Mouse (Mus musculus) forebrain, embryonic 11.5 days (tissue): Measurements from ENCODE around the gene Tnfsf13. TPM values are rescaled to one million over a fixed set of nuclear protein-coding genes. Genes with fewer than 3 reads are reported as not detected.

Source experiments
- ATAC-seq: fragments of 200-750 bp; cut with Nextera tagmentation; replicated peaks from 2 replicates; pipeline ENCODE4 v1.8.0; 2017; ENCODE audit warnings: moderate TSS enrichment; ENCODE audit not compliant: low FRiP score
- DNase-seq: peaks from one replicate; pipeline ENCODE4 v3.0.0-alpha.2; 2017; ENCODE audit warnings: low spot score
- H3K27ac ChIP-seq: fragments of 300-500 bp; sonication (generic); 2 replicates; pipeline ENCODE4 v1.5.1; 2014; ENCODE audit warnings: low read depth, low read length
- H3K27me3 ChIP-seq: fragments of 300-500 bp; sonication (generic); 2 replicates; pipeline ENCODE4 v1.6.1; 2014; ENCODE audit warnings: mild to moderate bottlenecking, low read length, mixed read lengths; ENCODE audit not compliant: control insufficient read depth, insufficient read depth
- H3K36me3 ChIP-seq: fragments of 300-500 bp; sonication (generic); 2 replicates; pipeline ENCODE4 v1.6.1; 2014; ENCODE audit warnings: mild to moderate bottlenecking, low read length, moderate library complexity, mixed read lengths; ENCODE audit not compliant: control insufficient read depth, insufficient read depth
- H3K4me1 ChIP-seq: fragments of 300-500 bp; sonication (generic); replicated peaks from 2 replicates; pipeline ENCODE4 v1.6.1; 2014; ENCODE audit warnings: low read length, mixed read lengths; ENCODE audit not compliant: control insufficient read depth, insufficient read depth
- H3K4me2 ChIP-seq: fragments of 300-500 bp; sonication (generic); 2 replicates; pipeline ENCODE4 v1.6.1; 2014; ENCODE audit warnings: low read depth, mild to moderate bottlenecking, low read length, moderate library complexity, mixed read lengths; ENCODE audit not compliant: severe bottlenecking
- H3K4me3 ChIP-seq: fragments of 300-500 bp; sonication (generic); 2 replicates; pipeline ENCODE4 v1.5.1; 2014; ENCODE audit warnings: low read depth, low read length
- H3K9ac ChIP-seq: fragments of 300-500 bp; sonication (generic); 2 replicates; pipeline ENCODE4 v1.6.1; 2014; ENCODE audit warnings: low read length
- H3K9me3 ChIP-seq: fragments of 300-500 bp; sonication (generic); 2 replicates; pipeline ENCODE4 v1.6.1; 2016; ENCODE audit warnings: low read length, mixed read lengths; ENCODE audit not compliant: control insufficient read depth
- WGBS: fragments of 180-500 bp; shearing (Covaris S2); extraction: QIAGEN DNeasy Blood & Tissue Kit; methylation state at CpG from one replicate; pipeline ENCODE4 v1.1.7; 2014; 5-methylcytosine and 5-hydroxymethylcytosine counted together
- polyA plus RNA-seq: library from polyadenylated mRNA; unstranded; fragments of >200 nt; fragmentation: Nextera tagmentation; extraction: Ambion mirVana; gene quantifications from 2 replicates; pipeline ENCODE4 v1.2.1, GENCODE M21; 2014

Tnfsf13 gene
- polyA plus RNA-seq, 1 experiment from 2014 or later = not detected

- Histone ChIP-seq H3K4me2 (no peak overlapping the region), H3K9ac (no peak overlapping the region), H3K36me3 (no peaks in the 10 kb centered on the region), H3K27me3 (no peaks in the 10 kb centered on the region), H3K9me3 (no peaks in the 10 kb centered on the region), H3K27ac (no peak overlapping the region), H3K4me3 (no peak overlapping the region), H3K4me1 (peaks cover 4% of the 10 kb centered on the region; the same call in 1 of the 2 replicates)
- DNase-seq (no peak), ATAC-seq (no peak)
- WGBS = 65% methylated on average over 5 of the region's 5 CpGs
These were observed 1.5 kb upstream of the Tnfsf13 start for GRCm38 (mm10) chr11:69687061-69687460.

GRCm38 (mm10) chr11:69686377-69686776 lies 793 bp upstream of the Tnfsf13 start:
- Histone ChIP-seq H3K27me3 (no peaks in the 10 kb centered on the region), H3K9ac (no peak overlapping the region), H3K4me3 (no peak overlapping the region), H3K4me2 (no peak overlapping the region), H3K27ac (no peak overlapping the region), H3K9me3 (no peaks in the 10 kb centered on the region), H3K4me1 (peaks cover 4% of the 10 kb centered on the region; the same call in 1 of the 2 replicates), H3K36me3 (no peaks in the 10 kb centered on the region)
- DNase-seq (no peak), ATAC-seq (no peak)
- 18% methylated on average over 4 of the region's 4 CpGs for WGBS

GRCm38 (mm10) chr11:69684936-69685335 lies 648 bp downstream of the Tnfsf13 start:
- Histone ChIP-seq H3K27me3 (no peaks in the 10 kb centered on the region), H3K4me1 (peaks cover 12% of the 10 kb centered on the region; the same call in 1 of the 2 replicates), H3K9me3 (no peaks in the 10 kb centered on the region), H3K36me3 (peaks cover 2% of the 10 kb centered on the region; the same call in 1 of the 2 replicates), H3K9ac (no peak overlapping the region), H3K4me2 (no peak overlapping the region), H3K27ac (no peak overlapping the region), H3K4me3 (no peak overlapping the region)
- 84% methylated on average over 6 of the region's 6 CpGs for WGBS
- DNase-seq (no peak), ATAC-seq (no peak)

GRCm38 (mm10) chr11:69684128-69684745 lies 1.3 kb downstream of the Tnfsf13 start:
- Histone ChIP-seq H3K4me1 (peaks cover 12% of the 10 kb centered on the region; the same call in 1 of the 2 replicates), H3K4me3 (no peak overlapping the region), H3K27ac (no peak overlapping the region), H3K4me2 (no peak overlapping the region), H3K27me3 (no peaks in the 10 kb centered on the region), H3K9ac (no peak overlapping the region), H3K9me3 (no peaks in the 10 kb centered on the region), H3K36me3 (peaks cover 2% of the 10 kb centered on the region; the same call in 1 of the 2 replicates)
- no peak for ATAC-seq
- WGBS = 79% methylated on average over 12 of the region's 12 CpGs
- DNase-seq = no peak

GRCm38 (mm10) chr11:69683576-69683975 lies 2.0 kb downstream of the Tnfsf13 start:
- H3K27me3 ChIP-seq = no peaks in the 10 kb centered on the region
- no peak overlapping the region for H3K4me2 ChIP-seq
- peaks cover 2% of the 10 kb centered on the region; the same call in 1 of the 2 replicates for H3K36me3 ChIP-seq
- peak overlapping the region; percentile 32; the same call in 1 of the 2 replicates for H3K9ac ChIP-seq
- no peak for DNase-seq
- peaks cover 12% of the 10 kb centered on the region; the same call in 1 of the 2 replicates for H3K4me1 ChIP-seq
- 80% methylated on average over 7 of the region's 7 CpGs for WGBS
- H3K27ac ChIP-seq = no peak overlapping the region
- no peak for ATAC-seq
- no peaks in the 10 kb centered on the region for H3K9me3 ChIP-seq
- H3K4me3 ChIP-seq = no peak overlapping the region

- peak; percentile 45; the same call in 1 of the 2 replicates for ATAC-seq
- DNase-seq = peak; percentile 95
- 26% methylated on average over 12 of the region's 12 CpGs for whole genome bisulfite sequencing
- Histone ChIP-seq H3K9me3 (no peaks in the 10 kb centered on the region), H3K9ac (peak overlapping the region; percentile 32), H3K4me2 (peak overlapping the region; percentile 94; the same call in 1 of the 2 replicates), H3K27me3 (no peaks in the 10 kb centered on the region), H3K4me1 (peaks cover 12% of the 10 kb centered on the region; the same call in 1 of the 2 replicates), H3K36me3 (peaks cover 2% of the 10 kb centered on the region; the same call in 1 of the 2 replicates), H3K4me3 (no peak overlapping the region), H3K27ac (no peak overlapping the region; the same call in 1 of the 2 replicates)
These were observed 2.6 kb downstream of the Tnfsf13 start for GRCm38 (mm10) chr11:69682840-69683533.

- H3K4me2 ChIP-seq = peak overlapping the region; percentile 94
- no peaks in the 10 kb centered on the region for H3K27me3 ChIP-seq
- peaks cover 12% of the 10 kb centered on the region; the same call in 1 of the 2 replicates for H3K4me1 ChIP-seq
- peaks cover 2% of the 10 kb centered on the region; the same call in 1 of the 2 replicates for H3K36me3 ChIP-seq
- peak overlapping the region; percentile 92 for H3K27ac ChIP-seq
- H3K9me3 ChIP-seq = no peaks in the 10 kb centered on the region
- DNase-seq (no peak), ATAC-seq (0 out of 2 replicates have a peak, but pooled peaks have one; percentile 38)
- peak overlapping the region; percentile 85 for H3K4me3 ChIP-seq
- peak overlapping the region; percentile 83 for H3K9ac ChIP-seq
- WGBS = 30% methylated on average over 24 of the region's 24 CpGs
These were observed 3.3 kb downstream of the Tnfsf13 start for GRCm38 (mm10) chr11:69682209-69682839.
